Mouse (Mus musculus): ENCODE results near the gene Rdh11.
"Not testable (repeated sequence)": the region's sequence is repeated elsewhere in the genome, so short reads cannot be mapped to it uniquely, and the experiment has no call there.

The Rdh11 gene

DNA sequence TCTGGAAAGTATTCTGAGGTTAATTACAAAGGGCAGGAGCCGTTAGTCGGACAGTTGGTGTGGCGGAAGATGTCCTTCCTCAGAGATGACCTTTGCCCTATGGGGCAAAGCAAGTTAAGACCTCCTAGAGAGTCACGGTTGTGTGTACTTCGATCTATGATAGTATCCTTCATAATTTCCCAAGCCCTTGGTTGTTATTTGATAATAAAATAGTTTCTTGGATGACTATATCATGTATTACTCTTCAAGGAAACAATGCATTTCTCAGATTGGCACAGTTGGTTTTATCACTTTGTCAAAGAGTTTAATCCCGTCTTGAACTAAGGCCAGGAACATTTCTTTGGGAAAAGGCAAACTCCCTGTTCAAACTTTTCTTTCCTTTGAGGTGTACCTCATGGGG lies at the start of gene Rdh11:
TSS of gene Rdh11 (minus strand) at position 101 of the 400 bp plus-strand sequence.
- DNase-seq (ENCODE audit: low read depth) = no peak

DNA sequence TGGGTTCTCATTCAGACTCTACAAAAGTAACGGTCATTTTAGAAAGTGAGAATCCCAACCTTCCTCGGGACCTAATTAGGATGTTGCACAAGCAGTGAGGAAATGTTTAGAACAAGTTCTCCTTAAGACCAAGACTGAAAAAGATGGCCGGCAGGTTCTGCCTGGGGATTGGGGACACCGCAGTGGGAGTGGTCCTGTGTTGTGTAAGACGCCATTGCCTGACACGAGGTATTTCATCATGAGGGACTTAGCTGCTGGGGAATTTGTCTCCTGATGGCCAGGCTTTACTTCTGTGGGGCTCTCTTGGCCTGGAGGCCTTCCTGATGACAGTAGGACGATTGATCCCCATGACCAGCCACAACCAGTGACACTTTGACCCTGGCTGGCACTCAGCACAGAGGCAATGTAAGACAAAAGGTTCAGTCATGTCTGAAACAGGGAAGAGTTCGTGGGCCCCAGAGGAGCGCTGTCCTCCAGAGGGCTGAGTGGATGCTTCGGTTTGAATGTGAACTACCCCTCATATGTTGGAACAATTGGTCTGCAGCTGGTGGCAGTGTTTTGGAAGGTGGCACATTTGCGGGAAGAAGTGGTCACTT lies 43.5 kb upstream of the Rdh11 start:
- no peak for DNase-seq (ENCODE audit: low read depth)

DNA sequence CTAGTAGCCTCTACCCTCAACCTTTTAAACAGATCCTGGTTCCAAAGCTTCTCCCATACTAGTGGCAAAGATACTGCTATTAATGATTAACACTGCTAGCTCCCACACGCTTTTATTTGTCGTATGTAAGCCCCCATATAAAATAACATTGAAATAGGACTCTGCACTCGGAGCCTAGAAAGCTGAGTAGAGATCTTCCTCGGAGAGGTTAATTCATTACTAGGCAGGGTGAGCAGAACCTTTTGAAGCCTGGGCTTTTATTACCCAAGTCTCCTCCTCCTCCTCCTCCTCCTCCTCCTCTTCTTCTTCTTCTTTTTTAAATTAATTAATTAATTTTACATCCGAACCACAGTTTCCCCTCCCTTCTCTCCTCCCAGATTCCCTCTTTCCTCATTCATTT lies 25.4 kb upstream of the Rdh11 start:
- DNase-seq (ENCODE audit: low read depth) = no peak

DNA sequence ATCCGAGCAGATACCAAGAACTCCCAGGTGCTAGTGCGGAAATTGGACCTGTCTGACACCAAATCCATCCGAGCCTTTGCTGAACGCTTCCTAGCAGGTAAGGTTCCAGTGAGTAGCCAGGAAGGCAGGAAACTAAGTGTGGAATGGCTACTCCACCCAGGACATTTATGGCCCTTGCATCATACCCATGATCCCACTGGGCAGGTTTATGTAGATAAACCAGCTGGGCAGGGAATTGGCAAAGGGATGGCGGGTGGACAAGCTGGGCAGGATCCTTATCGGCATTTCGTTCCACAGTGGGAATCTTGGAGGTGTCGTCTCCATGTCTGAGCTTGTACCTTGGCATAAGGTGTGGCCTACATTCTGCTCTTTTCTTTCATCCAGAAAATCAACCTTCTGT lies 19.4 kb upstream of the Rdh11 start:
- no peak for DNase-seq (ENCODE audit: low read depth)

DNA sequence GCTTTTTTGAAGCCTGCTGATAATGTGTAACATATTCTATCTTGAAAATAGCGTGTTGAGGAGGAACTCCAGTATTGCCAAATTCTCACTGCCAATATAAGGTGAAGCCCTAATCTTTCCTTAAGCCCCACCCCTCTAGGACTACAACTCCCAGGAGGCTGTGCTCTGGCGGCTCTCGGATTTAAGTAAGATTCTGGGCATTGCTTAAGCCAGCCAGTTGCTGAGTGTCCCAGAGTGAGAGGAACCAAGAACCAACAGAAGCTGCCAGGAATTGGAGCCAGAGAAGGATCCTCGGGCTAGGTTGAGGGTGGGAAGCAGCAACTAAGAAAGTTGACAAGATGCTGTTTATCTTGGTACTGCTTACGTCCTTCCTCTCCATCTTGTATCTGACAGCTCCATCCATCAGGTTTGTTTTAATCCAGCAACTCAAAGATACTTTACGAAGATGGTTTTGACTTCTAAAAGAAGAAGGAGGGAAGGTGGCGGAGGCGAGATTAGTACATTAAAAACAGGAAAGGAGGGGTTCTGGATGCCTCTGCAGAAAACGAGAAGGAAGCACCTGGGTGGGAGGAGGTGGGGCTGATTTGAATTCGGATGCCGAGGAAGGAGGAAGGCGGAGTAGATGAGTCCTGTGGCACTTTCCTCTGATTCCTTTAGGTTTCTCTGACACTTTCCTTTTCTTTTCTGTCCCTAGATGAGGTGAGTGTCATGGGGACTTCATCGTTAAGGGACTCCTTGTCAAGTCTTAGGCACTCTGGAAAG lies 16.8 kb upstream of the Rdh11 start, which contains the start of gene Rdh12:
TSS of gene Rdh12 (plus strand) at position 212 of the 762 bp plus-strand sequence.
- peak; percentile 20 for DNase-seq (ENCODE audit: low read depth)

DNA sequence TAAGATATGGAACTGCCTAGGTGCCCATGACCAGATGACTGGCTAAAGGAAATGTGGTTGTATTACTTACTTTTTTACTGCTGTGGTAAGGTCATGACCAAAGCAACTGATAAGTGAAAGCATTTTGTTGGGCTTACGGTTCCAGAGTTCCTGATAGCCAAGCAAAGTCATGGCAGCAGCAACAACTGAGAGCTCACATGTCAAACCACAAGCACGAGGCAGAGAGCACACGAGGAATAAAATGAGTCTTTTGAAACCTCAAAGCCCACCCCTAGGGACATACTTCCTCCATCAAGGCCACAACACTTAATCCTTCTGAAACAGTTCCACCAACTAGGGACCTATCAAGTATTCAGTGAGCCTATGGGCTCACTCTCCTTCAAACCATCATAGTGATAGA lies 9.8 kb upstream of the Rdh11 start:
- DNase-seq (ENCODE audit: low read depth) = no peak

DNA sequence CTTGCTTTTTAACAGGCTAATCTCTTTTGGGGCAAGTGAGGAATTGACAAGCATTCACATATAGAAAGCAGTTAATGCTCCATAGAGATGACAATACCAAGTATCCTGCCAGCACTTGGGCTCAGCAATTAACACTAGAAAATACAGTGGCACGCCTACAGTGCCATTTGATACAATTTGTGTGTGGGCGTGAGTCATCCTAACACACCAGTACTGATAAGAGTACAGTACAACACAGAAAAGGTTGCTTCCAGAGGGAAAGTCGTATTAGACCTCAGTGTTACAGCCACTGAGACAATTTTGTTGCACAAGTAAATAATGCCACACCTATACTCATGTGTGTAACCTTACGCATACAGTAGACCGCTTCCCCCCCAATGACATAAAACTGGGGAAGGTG lies 5.0 kb upstream of the Rdh11 start:
- no peak for DNase-seq (ENCODE audit: low read depth)

DNA sequence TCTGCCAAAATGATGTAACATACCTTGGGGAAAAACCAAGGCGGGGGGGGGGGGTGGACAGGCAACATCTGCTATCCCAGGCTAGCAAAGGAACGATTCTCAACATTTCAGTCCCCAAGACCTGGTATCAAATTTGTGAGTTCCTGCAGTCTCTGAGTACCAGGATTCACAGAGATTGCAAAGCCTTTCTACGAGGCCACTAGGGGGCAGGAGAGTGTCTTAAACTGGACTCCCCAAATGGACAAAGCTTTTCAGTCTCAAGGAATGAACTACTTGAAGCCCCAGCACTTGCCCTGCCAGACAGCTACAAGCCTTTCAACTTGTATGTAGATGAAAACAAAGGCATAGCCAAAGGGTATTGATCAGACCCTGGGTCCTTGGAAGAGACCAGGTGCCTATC lies 1.3 kb upstream of the Rdh11 start:
- DNase-seq (ENCODE audit: low read depth) = peak; percentile 42

DNA sequence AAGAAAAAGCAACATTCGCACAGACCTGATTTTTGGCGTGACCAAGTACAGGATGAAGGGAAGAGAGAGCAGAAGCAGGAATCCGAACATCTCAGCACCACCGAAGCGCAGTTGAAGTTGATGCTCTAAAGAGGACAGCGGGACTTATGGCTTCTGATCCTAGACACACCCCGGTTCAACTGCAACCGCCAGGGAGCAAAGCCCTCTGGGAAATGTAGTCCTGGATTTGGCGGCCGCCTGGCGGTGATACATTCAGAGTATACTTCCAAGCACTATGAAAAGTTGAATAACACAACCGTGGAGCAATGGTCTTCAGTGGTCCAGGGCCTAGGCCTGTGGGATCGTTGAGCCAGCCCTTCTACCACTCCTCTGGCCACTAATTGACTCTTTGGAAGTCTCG lies 392 bp downstream of the Rdh11 start:
- DNase-seq (ENCODE audit: low read depth) = peak; percentile 71

DNA sequence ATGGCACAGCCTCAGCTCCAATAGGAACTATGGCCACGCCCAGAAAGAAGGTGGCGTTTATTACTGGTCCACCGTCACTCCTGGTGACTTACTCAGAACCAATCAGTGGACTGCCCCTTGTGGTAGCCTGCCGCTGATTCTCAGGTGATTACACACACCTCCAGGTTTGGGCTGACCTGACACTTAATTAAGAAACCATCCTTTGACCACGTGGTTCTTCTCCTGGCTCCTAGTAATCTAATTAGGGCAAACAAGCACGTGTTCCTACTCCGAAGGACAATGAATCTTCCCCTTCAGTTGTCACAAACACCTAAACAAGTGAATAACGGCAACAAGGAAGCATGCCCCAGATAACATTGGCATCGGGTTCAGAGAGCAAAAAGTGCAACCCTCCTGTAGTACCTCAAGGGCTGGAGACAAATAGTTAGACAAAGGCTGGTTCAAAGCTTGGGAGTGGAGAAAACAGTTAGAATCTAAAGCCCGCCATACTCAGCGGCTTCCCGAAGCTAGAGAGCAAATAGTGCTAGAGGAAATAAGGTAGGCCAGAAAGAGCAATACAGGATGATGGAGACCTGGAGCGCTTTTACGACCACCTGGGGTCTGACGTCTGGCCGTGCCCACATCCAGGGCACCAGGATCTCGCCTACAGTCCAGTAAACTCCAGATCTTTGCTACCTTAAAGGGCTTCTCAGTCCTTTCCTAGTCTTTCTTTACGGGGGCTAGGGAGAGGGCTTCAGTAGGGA lies 991 bp downstream of the Rdh11 start:
- DNase-seq (ENCODE audit: low read depth) = peak; percentile 70

DNA sequence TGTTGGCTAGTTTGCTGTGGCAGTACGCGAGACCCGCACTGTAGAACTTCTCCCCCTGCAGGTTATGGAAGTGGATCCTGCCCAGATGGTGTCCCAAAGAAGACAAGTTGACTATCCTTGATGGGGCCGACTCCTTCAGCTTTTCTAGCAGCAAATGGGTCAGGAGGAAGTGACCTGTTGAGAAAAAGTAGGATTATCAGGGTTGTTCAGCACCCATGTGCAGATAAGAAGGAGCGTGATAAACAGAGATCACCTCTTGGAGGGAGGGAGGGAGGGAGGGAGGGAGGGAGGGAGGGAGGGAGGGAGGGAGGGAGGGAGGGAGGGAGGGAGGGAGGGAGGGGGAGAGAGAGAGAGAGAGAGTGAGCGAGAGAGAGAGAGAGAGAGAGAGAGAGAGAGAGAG lies 6.9 kb downstream of the Rdh11 start:
- DNase-seq (ENCODE audit: low read depth) = not testable (repeated sequence)

DNA sequence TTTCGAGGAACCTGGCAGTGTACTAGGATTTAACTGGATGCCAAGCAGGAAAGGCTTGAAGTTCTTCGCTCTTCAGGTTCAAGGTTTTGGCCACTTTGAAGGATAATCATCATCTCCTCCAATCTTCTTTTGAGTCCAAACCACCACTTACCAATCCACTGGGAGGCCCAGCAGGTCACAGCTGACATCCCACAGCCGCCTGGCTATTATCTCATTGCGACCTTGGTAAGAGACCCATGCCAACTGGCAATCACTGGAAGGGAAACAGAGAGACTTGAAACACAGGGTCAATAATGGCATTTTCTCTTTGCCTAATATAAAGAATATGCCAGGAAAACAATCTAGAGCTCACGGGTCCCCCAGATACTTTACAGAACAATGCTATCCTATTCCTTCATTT lies 16.1 kb downstream of the Rdh11 start:
- DNase-seq (ENCODE audit: low read depth) = no peak

DNA sequence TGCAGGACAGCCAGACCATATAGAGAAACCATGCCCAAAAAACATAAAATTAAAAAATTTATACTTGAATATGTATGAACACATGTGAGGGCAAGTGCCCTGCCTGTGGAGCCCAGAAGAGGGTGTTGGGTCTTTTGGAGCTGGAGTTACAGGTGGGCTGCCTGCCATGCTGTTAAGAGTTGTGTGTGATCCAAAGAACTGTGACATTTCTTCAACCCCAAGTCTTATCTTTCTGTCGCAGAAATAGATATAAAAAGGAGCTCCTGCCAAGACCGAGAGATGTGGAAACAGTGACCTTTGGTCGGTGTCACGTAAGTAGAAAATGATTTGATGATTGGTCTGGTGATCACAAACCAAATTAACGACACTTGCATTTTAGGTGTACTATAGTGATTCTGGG lies 18.4 kb downstream of the Rdh11 start:
- no peak for DNase-seq (ENCODE audit: low read depth)

DNA sequence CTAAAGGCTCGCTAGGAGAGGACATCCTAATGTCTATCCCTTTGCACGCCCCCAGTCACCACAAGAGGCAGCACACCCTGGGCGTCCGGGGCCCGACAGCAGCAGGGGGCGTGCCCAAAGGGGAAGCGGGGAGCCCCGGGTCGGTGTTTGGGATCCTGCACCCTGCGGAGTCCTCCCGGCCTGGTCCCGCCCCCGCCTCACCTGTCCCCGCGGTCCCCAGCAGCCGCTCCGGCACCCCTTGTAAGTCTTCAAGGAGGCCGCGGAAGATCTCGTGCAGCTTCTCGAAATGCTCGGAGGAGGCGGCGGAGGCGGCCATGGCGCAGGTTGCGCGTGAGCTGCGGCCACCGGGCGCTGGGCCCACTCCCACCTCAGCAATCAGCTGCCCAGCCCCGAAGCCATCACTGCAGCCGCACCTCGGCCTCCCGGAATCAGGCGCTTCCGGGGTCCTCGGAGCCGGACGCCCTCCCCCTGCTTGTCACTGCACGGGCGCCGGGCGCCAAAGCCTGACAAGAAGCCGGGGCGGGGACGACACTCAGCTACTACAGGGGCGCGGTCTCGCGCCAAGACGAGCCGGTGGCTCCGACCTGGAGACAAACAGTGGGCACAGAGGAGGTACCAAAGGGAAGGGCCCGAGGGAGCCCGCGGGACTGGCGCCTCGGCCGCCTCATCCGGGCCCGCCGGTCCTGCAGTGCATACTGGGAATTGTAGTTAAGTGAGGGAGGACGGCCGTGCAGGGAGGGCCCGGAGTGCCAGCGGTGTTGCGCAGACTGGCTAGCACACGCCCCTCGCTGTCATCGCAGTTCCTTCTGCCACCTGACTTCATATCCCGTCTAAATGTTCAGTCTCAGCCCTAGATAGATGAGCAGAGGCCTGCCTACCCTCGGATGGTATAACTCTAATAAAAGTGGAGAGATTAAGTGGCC lies 19.8 kb downstream of the Rdh11 start, which contains the start of gene Vti1b:
TSS of gene Vti1b (minus strand) at position 649 of the 923 bp plus-strand sequence.
- DNase-seq (ENCODE audit: low read depth) = peak; percentile 76

DNA sequence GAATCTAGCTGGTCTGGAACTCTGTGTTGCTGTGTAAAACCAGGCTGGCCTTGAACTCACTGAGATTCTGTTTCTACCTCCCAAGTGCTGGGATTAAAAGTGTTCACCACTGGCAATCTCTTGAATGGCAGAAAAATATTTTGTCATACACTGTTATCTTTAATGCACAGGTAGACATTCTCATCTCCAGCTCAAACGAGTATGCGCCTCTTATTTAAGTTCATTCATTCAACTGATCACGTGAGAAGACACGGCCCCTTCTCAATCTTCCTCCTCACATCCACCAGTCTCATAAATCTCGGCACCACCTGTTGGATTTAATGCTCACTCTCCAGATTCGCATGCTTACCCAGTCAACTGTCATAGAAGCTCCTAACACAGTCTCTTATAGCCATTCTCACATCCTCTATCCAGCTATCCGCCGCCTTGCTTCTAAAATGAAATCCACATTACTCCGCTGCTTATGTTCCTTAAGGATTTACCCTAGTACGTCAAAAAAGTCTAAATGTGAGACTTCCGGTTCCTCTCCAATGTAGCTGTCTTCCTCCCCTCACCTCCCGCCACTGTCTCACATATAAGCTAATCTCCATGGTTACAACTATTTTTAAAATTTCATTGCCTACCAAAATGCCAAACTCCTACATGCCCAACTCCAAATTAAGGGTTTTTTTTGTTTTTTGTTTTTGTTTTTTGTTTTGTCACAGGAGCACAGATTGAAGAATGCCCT lies 20.7 kb downstream of the Rdh11 start:
- DNase-seq (ENCODE audit: low read depth) = no peak

DNA sequence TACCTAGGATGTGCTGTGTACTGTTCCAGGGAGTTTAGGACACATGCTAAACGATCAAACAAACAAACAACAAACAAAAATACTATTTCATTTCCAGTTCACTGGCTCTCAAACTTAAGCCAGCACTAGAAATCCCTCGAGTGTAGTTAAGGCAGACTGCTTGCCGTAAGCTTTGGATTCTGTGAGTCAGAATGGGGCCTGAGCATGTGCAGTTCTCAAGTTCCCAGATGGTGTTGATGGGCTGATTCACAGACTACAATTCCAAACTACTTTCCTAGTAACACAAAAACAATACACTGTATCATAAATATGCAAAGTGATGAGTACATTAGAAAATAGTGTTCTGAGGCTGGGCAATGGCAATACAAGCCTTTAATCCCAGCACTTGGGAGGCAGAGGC lies 21.7 kb downstream of the Rdh11 start:
- DNase-seq (ENCODE audit: low read depth) = peak; percentile 25

DNA sequence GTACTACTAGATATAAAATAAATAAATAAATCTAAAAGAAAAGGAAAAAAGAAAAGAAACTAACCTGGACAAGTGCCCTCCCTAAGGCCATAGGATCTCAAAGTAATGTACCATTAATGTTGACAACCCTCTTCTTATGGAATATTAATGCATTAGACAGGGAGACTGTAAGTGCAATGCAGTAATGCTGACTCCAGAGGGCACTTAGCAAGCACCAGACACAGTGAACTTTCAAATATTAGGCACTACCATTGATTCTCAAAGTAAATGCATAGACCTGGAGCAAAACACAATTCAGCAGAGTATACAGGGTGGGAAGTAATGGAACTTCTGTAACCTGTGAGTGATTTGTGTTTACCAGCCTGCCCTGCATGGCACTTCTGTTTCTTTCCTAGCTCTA lies 22.9 kb downstream of the Rdh11 start:
- DNase-seq (ENCODE audit: low read depth) = no peak

DNA sequence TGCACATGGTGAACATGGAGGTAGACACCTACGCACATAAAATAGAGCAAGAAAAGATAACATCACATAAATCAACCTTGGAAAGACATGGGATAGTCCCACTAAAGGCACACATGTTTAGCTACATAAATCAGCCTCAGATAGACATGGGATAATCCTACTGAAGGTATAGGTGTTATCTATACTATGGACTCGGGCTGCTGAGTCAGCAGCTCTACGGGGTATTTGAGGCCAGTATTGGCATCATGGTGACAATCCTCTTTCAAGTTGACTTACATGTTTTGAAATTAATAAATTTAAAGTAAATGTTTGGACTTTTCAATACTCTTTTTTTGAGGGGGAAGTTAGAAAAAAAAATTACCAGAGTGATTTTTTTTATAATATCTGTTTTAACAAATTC lies 29.2 kb downstream of the Rdh11 start:
- no peak for DNase-seq (ENCODE audit: low read depth)

DNA sequence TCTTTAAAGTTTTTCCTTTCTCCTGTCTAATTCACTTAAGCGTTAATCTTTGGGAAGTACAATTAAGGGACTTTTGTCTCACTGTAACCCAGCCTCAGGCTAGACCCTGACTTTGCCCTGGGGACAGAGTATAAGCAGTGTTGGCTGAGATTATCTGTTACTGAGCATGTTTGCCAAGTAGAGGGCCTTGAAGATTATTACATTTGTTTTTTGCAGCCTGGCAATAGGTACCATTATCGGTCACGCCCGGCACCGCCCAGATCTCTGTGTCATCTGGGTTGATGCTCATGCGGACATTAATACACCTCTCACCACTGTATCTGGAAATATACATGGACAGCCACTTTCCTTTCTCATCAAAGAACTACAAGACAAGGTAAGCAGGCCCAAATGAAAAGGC lies 42.4 kb downstream of the Rdh11 start:
- DNase-seq (ENCODE audit: low read depth) = no peak

DNA sequence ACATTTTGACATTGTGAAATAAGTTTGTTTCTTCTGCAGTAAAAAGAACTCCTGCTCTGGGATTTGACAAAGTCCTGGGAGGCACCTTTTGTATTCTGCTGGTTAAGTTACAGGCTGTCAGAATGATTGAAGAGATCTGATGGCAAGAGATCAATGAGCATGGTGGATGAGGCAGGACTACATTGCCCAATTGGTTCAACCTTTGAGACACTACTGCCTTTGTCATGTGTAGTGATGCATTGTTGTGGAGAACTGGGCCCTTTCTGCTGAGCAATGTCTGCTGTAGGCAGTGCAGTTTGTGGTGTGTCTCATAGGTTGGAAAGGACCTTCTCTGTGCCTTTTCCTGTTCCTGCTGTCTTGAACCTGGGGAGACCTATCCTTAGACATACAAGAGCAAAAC lies 50.7 kb downstream of the Rdh11 start:
- DNase-seq (ENCODE audit: low read depth) = no peak

DNA sequence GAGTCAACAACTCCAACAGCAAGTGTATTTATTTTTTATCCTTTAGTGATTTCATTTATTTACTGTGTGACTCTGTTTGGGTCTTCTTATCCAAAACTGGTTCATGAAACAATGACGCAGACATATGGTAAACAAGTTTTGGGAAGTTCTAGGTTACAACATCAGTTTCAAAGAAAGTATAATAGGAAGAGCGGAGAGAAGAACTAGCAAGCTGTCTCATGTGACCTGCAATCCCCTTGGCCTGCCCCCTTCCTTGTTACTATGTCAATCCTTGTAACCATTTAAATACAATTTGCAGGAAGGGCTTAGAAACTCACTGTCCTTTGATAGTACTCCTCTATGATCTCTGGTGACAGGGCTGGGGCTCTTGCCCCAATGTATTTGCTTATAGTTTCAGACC lies 51.3 kb downstream of the Rdh11 start:
- no peak for DNase-seq (ENCODE audit: low read depth)
